Mouse (Mus musculus) lung, postnatal 0 days (tissue): Measurements from ENCODE around the gene Qrich2.

Experiments
- CTCF ChIP-seq: IDR thresholded peaks from 2 replicates; pipeline ENCODE4 v1.5.1; 2016; ENCODE audit warnings: antibody characterized with exemption, mild to moderate bottlenecking
- EP300 ChIP-seq: IDR thresholded peaks from 2 replicates; pipeline ENCODE4 v1.6.1; 2016; ENCODE audit warnings: antibody characterized with exemption, mild to moderate bottlenecking, control low read depth

GRCm38 (mm10) chr11:116480975-116481374 lies 14.9 kb upstream of the Qrich2 start:
- no peak for TF ChIP-seq EP300
- TF ChIP-seq CTCF: no peak
